Mouse (Mus musculus): Measurements from ENCODE around the gene Trim29.

The Trim29 gene

GRCm38 (mm10) chr9:43313805-43314204 lies 3.2 kb downstream of the Trim29 start:
- DNase-seq (ENCODE audit: low spot score in 2 of 2) = no peak

DNA sequence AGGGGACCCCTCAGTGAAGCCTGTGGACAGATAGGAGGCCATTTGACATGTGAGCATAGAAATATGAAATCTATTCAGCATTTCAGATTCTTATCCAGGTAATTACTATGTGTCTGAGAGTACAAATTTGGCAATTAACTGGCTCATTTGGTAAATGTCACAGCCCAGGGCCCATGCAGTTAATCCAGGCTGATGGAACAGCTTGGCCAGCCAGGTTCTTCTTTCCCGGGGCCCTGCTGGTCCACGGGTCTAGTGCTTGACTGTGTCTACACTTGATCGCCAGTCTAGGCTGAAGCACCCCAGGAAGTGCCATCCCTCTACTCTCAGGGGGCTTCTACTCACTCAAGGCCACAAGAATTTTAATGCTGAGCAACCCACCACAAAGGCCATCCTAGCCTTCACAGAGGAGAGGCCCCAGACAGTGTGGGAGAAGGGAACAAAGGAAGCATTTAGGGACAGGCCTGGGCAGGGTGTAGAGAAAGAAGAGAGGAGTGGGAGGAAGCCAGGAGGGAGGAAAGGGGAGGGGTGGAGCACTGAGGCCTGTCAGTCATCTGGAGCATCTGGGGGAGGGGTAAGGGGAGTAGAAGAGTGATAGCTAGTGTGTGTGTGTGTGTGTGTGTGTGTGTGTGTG lies 4.8 kb downstream of the Trim29 start:
- DNase-seq (ENCODE audit: low spot score in 2 of 2) = no peak

DNA sequence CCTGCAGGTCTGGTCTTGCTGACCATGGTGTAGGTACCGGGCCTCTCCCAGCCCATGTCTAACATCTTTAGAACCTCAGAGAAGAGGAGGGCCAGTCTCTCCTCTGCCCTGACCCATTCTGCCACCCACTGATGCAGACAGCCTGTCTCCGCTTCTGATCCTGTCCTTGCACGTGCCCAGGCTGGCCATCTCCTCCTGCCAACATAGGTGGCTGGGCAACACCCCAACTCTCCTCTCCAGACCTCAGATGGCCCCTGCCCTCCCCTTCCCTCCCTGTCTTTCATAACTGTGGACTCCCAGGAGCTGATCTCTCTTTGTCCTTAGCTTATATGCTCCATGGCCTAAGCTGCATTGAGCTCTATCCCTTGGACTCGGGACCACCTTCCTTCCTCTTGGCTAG lies 5.8 kb downstream of the Trim29 start:
- DNase-seq (ENCODE audit: low spot score in 2 of 2) = no peak

DNA sequence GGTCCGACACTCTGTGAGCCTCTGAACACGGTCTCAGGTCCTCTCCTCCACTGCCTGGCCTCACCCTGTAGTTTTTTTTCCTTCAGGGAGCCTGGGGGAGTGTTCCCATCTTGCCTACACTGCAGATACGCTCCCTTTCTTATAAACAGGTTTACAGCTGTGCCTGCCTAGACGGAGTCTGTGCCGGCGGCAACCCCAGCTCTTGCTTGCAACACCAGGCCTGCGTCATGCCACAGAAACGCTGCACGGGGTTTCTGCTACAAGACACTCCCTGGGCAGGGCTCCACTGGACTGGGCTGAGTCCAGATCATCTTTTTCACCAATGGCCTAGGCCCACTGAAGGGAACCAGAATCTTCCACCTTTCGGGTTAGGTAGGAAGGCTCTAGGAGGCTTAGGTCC lies 8.0 kb downstream of the Trim29 start:
- DNase-seq (ENCODE audit: low spot score in 2 of 2) = no peak

- no peak for DNase-seq (ENCODE audit: low spot score in 2 of 2)
Measured at GRCm38 (mm10) chr9:43321951-43322350, 11.3 kb downstream of the Trim29 start.

DNA sequence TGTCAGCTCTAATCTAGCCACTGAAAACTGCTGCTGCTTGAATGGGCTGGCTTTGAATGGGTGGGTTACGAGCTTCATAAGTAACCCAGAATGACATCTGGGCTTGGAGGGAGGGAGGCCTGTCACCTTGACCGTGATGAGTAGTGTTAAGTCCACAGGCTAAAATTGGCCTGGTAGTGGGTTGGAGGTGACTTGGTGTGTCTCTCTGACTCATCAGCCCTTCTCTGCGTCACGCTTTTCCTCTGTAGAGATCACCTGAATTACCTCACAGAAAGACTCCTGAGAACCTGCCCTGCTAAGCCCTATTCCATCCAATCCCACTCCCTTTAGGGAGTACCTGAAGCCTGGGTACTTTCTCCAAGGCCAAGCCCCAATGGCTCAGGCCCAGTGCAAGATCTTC lies 12.0 kb downstream of the Trim29 start:
- DNase-seq (ENCODE audit: low spot score in 2 of 2) = no peak

- no peak for DNase-seq (ENCODE audit: low spot score in 2 of 2)
Measured at GRCm38 (mm10) chr9:43325486-43325885, 14.8 kb downstream of the Trim29 start.

GRCm38 (mm10) chr9:43326015-43326631 lies 15.5 kb downstream of the Trim29 start:
- no peak for DNase-seq (ENCODE audit: low spot score in 2 of 2)

DNA sequence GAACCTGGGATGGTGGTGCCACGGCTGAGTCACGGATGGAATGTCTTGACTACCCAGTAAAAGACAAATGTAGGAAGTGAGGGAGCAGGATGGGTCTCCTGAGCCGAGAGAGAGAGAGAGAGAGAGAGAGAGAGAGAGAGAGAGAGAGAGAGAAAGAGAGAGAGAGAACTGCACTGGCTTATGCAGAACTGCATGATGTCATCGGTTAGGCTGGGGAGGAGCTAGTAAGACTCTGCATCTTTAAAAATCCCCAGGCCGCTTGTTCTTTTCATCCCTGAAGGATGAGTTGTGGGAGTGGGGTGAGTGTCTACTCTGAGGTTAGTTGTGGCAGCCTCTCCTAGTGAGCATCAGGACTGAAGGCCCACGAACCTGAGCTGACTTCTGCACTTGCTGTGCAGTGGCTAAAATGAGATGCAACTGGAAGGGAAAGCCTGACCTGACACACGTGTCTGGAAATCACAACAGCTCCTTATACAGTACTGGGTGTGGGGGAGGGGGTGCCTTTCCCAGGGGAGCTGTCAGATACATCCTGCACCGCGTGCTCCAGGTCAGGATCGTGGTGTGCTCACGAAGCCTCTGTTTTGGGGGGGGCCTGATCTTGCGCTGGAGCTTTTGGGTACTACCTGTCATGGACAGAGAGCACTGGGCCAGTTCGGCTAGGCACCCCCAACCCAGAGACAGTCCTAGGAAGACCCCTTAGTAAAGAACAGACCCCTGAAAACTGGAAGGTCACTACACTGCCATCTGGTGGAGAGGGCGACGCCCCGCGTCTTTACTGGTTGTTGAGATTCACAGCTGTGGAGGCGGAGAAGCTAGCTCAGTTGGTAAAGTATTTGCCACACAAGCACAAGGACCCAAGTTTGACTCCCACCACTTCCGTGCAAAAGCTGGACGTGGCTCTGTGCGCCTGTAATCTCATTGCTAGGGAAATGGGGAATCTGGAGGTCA lies 16.8 kb downstream of the Trim29 start:
- DNase-seq (ENCODE audit: low spot score in 2 of 2) = no peak

GRCm38 (mm10) chr9:43330426-43330825 lies 19.8 kb downstream of the Trim29 start:
- peak in 1 of 2 experiments; percentile 19 for DNase-seq (ENCODE audit: low spot score in 2 of 2)

- peak; percentile 48 to 61 for DNase-seq (ENCODE audit: low spot score in 2 of 2)
Measured at GRCm38 (mm10) chr9:43331476-43332471, 21.1 kb downstream of the Trim29 start.

DNA sequence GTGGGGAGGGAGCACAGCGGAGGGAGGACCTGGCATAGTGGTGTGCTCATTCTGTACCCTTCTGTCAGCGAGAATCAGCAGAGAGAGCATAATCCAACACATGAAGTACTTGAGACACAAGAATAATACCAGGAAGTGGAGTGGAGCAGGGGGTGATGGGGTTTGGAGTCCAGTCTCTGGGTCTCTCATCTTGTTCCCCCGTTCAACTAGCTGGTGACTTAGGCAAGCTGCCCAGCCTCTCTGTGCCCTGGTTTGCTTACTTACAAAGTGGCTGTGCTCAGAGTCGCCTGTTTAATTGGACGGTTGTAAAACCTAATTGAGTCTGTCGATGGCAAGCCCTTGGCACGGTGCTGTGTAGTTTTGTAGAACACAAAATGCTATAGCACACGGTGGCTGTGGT lies 23.8 kb downstream of the Trim29 start:
- DNase-seq (ENCODE audit: low spot score in 2 of 2) = no peak

- no peak for DNase-seq (ENCODE audit: low spot score in 2 of 2)
Measured at GRCm38 (mm10) chr9:43337636-43338035, 27.0 kb downstream of the Trim29 start.

DNA sequence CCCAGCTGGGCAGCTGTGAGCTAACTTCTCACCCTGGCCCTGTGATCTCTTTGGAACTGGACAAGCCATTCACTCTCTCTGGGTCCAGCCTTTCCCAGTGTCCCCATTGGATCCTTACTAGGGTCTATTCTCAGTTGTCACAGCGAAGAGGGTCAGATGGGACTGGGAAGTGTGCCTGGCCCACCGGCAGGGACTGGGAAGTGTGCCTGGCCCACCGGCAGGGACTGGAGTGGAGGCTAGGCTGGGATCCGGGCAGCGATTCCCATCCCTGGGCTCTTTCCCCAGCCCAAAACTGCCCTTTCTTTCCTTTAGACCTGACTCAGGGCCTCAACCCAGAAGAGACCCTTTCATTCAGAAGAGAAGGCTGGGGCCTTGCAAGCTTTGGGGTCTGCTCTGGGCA lies 27.4 kb downstream of the Trim29 start:
- no peak for DNase-seq (ENCODE audit: low spot score in 2 of 2)

DNA sequence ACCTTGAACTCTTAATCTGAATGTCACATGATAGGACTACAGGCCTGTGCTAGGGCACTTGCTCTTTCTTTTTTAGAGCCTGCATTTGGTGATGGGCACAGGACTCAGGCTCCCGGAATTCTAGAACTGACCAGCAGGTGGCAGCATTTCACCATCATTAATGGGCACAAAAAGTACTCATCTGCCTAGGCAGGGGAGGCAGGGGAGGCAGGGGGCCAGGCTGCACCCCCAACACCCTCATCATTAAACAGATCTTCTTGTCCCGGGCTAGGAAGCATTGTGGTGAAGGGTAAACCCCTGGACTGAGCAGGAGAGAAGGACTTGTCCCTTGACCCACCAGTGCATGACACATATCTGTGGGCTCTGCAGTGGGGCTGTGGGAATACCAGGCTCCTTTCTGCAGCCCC lies 29.0 kb downstream of the Trim29 start:
- peak; percentile 46 to 82 for DNase-seq (ENCODE audit: low spot score in 2 of 2)

- DNase-seq (ENCODE audit: low spot score in 2 of 2) = no peak
Measured at GRCm38 (mm10) chr9:43350089-43350488, 39.4 kb downstream of the Trim29 start.

DNA sequence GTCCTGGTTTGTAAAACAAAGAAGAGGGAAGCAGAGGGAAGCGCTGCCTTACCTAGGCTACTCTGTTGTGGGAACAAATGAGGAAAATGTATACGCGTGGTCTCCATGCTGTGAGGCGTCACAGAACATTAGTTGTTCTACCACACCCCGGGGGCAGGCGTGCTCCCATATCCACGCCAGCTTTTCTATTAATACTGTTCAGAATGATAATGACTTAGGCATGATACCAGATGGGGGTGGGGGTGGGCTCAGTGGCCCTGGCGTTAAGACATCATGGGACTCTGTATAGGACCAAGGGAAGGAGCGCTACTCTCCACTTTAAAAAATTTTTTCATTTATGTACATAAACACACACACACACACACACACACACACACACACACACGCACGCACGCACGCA lies 40.4 kb downstream of the Trim29 start:
- no peak for DNase-seq (ENCODE audit: low spot score in 2 of 2)

GRCm38 (mm10) chr9:43357011-43357410 lies 46.4 kb downstream of the Trim29 start:
- no peak for DNase-seq (ENCODE audit: low spot score in 2 of 2)

DNA sequence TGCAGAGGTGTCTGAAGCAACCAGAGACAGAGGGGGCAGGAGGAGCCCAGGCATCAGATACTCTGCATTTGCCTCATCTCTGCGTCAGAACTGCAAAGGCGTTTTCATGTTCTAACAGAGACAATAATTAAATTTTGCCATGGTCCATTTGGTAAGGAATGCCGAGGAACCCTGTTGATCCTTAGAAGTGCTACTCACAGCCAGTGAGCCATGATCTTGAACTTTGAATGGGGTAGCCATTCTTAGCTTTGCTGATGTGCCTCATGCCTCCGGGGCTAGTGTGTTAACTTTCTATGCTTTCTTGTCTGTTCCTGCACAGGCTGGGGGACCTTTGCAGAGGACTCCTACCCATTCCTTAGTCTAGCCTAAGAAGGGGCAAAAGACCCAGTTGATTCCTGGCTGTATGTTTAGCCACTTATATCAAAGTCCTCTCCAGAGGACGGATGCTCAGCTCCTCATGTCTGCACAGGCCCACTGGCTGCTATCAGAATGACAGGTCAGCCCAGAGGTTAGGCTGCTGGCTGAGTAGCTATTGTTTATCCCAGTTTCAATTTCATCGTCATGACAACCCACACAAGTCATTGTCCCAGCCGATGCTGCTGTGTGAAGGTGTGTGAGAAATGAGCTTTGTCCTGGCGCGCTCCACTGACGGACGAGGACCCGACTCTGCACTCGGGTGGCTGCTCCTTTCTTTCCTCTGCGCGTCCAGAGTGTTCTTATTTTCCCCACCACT lies 48.1 kb downstream of the Trim29 start:
- DNase-seq (ENCODE audit: low spot score in 2 of 2) = no peak

- DNase-seq (ENCODE audit: low spot score in 2 of 2) = no peak
Measured at GRCm38 (mm10) chr9:43368781-43369180, 58.1 kb downstream of the Trim29 start.

- DNase-seq (ENCODE audit: low spot score in 2 of 2) = no peak
Measured at GRCm38 (mm10) chr9:43383871-43384270, 73.2 kb downstream of the Trim29 start.
